Mouse (Mus musculus) kidney, postnatal 14 days (tissue): ENCODE data around the gene Casp6.
A peak's percentile ranks its signal among the peaks of the same experiment; 100 is the strongest.

Experiments
- DNase-seq: peaks from one replicate; pipeline ENCODE4 v3.0.0; 2022; ENCODE audit warnings: mixed read lengths

The Casp6 gene

DNA sequence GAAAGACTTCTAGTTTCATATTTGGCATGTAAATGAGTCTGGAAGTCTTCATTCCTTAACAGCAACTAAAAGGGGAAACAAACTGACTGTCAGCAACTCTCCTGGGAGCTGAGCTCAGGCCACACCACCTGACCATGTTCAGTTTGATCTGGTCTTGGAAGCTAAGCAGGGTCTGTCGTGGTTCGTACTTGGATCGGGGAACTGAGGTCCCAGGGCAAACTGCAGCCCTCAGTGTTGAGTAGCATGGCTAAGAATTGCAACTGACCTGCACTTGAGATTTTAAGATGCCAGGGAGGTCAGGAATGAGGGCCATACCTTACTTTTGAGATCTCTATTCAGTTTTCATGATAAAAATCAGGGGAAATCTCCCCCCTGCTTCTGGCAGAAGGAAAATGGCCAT lies 24.6 kb downstream of the Casp6 start:
- no peak for DNase-seq

DNA sequence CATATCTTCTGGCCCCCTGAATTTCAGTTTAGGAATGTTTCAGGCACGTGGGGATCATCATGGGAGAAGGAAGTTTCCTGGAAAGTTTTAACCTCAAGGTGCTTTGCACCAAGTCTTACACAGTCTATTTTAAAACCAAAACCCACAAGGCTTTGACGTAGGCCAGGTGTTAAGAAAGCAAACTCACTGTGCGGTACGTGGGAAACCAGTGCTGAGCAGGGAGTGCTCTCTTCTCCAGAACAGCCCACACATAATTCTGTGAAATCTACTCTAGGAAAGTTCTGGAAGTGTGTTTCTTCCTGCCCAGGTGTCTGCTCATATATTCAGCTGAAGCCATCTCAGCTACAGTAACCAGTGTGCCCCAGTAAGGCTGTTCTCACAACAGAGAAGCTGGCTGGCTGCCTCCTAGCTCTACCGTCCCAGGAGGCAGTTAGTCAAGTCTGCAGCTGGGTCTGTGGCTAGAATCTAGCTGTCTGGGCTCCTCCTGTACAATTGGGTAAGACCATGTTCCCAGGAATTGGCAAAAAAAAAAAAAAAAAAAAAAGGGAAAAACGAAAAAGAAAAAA lies 29.1 kb downstream of the Casp6 start:
- no peak for DNase-seq

DNA sequence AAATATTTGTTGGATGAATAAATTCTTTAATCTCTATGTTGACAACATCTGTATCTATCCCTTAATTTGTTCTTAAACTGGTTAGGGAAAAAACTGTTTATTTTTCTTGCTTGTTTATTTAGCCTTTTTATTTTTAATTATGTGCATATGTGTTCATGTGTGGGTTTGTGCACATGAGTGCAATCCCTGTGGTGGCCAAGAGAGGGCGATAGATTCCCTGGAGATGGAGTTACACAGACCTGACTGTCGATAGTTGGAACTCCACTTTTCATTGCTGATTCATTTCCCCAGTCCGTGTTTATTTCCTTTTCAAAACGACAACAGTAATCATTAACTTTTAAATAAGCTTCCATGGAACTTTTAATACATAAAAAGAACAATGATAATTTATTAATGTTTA lies 31.2 kb downstream of the Casp6 start:
- DNase-seq: no peak

DNA sequence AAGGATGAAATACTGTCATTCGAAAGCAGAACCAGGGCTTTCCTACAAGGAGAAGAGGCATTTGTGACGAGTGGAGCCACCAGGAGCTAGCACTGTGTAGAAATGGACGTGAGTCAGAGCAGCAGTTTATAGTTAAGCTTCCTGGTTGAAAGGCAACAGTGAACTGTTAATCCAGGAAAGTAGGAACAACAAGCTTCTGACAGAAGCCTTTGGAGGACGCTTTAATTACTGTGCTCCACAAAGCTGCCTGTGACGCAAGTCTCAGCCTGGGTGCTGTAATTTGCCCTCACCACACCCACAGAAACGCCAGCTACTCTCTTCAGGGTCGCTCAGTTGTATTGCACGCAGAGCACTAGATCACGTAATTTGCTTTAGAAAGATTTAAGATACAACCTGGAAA lies 35.3 kb downstream of the Casp6 start:
- DNase-seq: no peak

DNA sequence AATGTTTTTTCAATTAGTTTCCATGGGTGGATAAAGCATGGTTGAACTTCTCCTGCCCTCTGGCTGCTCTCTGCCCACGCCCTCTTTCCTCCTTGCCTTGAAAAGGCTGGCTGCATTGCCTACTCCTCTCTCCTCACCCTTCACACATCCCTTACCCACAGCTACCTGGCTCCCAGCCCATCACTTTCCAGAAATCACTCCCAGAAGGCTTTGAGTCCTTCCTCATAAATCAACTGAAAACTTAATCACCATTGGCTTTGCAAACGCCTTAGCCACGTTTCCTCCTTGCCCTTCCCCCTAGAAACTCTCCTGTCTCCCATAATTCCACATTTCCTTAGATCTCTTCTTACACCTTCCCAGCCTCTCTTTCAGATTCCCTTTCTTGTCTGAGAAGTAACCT lies 36.6 kb downstream of the Casp6 start:
- DNase-seq: peak; percentile 12

DNA sequence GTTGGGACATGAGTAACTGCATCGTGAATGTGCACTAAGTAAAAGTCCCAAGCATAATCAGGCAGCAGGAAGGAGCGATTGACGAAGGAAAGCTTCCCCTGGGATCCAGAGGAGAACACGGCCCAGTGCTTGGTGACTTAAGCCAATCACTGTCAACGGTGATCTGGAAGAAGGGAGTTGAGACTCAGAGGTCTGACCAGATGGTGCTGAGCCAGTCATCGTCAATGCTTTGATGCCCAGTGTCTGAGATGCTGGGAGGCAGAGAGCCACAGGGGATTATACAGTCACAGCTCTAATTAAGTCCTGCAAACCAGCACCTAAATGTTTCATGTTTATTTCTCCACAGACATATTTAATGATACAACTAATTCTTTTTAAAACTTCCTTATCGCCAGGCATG lies 37.8 kb downstream of the Casp6 start:
- no peak for DNase-seq

DNA sequence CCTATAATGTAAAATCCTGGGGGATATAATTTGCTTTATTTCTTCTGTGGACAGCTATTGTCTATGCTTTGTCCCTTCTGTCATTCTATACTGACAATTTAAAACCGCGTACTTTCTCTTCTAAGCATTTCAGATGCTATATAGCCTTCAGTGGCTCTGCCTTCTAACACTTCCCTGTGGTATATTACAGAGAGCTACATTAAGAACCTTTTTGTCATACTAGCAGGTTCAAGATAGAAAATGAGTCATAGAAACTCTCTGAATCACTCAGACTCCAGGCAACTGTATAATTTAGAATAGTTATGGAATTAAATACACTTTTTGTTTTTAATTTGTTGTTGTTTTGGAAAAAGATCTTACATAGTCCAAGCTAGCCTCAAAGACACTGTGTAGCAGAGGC lies 39.6 kb downstream of the Casp6 start:
- DNase-seq: no peak

DNA sequence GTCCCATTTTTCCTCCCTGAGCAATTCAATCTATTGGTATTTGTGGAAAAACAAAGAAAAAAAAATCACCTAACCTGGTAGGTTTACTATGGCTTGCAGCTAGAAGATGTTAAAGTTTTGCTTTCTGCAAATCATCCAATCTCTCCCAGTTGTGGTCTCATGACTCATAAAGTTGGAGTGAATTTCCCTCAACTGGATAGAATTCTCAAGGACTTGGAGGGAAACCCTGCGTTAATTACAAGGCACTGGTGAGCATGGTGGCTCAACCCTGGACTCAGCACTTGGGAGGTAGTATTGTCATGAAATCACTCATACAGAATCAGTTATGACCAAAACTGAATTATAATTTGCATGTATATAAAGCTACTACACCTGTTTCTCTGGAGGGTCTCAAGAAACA lies 40.1 kb downstream of the Casp6 start:
- DNase-seq: no peak

DNA sequence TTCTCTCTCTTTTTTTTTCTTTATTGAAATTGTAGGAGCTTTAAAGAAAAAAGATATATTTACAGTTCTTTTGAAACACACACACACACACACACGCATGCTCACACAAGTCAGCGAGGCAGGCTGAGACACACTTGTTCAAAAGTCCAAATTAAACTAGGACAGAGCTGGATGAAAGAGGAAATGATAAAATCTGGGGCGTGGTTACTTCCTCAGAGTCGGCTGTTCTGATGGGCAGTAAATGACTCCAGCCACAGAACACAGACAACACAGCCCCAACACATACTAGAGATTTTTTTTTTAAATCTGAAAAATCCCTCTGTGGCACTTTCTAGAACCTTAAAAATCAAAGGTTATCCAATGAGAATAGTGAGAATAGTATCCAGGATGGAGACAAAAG lies 42.6 kb downstream of the Casp6 start:
- DNase-seq: no peak

DNA sequence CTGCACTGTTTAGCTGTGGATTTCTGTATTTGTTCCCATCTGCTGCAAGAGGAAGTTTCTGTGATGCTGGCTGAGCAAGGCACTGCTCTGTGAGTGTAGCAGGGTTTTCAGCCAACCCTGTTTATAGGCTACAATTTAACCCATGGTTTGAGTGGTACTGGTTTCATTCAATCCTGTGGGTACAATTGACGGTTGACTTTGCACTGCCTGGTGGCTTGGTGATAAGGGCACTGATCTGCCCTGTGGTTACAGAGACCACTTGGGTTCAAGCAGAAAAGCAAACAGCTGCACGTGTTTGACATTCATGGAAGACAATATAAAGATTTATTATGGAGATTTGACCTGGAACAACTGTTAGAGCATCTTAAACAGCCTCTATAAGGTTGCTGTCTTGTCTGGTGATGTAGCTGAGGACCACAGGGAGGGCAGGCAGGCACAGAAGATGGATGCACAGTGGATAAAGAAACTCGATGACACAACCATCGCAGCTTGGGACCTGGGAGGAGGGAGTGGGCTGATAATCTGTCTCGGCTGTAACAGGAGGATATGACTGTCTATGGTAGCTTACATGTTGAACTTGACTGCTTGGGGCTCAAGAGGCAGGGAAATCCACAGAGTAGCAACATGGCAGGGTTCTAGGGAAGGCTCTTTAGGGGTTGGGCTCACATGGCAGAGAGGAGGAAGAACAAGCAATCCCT lies 45.1 kb downstream of the Casp6 start:
- DNase-seq: no peak

DNA sequence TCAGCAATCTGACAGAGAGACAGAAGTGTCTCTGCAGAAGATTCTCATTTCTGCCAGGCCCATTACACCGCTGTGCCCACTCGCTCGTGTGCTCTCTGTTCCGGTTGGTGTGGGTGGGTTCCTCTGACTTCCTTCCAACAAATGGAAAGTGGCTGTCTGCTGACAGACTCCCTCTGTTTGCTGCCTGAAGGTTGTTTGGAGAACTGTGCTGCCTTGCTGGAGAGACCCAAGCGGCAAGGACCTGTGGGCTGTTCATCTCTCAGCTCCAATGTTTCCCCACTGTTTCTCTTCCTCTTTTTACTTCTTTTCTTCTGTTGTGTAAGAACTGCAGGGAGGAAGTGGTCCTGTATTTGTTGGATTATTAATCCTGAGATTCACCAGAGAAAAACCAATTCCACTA lies 47.1 kb downstream of the Casp6 start:
- DNase-seq: no peak

DNA sequence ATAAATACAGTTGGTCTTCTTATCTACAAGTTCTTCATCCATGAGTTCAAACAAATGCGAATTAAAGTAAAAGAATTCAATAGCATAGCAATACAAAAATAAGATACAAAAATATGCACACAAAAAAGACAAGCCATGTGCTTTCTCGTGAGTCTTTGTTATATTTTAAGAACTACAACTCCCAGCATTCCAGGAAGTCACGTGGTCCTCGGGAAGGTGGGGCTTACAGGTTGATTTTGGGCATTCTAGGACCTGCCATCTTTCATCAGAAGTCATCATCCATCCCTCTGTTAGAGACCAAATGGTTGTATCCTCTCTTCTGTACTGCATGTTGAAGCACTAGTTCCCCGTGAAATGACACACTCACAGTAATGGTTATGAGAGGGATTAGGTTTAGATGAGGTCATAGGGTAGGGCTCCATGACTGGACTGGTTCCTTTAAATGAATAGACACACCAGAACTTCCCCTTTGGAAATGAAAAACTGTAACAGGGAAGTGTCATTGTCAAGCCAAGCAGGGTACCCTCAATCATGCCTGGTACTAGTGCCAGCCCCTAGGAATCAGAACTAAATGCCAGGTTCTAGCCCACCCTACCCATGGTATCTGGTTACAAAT lies 48.0 kb downstream of the Casp6 start:
- no peak for DNase-seq

DNA sequence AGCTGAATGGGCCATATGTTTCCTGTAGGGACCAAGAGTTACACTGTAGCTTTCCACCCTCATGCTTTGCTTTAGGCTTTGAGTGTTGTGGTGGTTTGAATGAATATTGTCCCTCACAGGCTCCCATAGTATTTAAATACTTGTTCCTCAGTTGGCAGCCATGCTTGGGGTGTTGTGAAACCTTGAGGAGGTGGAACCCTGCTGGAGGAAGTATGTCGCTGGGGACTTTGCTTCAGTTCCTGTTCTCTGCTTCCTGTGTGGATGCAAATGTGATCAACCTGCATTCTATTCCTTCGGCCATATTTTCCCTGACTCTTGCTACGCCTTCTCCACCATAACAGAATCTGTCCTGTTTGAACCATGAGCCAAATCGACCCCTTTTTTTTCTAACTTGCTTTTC lies 52.1 kb downstream of the Casp6 start:
- DNase-seq: no peak

DNA sequence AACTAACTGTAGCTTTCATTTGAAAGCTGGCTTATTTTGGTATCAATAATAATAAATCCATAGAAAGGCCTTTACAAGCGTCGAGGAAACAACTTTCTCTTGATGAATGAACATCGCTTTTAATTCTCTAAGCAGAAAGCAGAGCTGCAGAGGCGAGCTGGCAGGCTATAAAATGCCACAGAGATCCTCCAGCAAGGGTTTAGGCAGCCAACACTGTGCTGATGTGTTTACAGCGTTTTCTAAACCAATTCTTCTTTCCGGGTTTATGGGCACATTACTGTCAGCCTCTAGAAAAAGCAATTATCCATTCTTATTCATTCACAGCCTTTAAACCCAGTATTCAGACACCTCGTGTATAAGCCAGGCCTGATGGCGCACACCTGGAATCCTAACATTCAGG lies 61.3 kb downstream of the Casp6 start:
- no peak for DNase-seq
